Mouse (Mus musculus) colon, adult 2 months (tissue): ENCODE results near the gene Suz12. TPM values are rescaled to one million over a fixed set of nuclear protein-coding genes. Genes with fewer than 3 reads are reported as not detected.

ENCODE experiments used
- polyA plus RNA-seq: library from polyadenylated mRNA; depleted of rRNA; stranded (reverse); fragments of >200 nt; gene quantifications from 2 replicates; pipeline ENCODE4 v1.2.3, GENCODE M21; 2012; rRNA removed

Gene Suz12
- polyA plus RNA-seq = 2.2 and 2.7 TPM in 2 replicates

DNA sequence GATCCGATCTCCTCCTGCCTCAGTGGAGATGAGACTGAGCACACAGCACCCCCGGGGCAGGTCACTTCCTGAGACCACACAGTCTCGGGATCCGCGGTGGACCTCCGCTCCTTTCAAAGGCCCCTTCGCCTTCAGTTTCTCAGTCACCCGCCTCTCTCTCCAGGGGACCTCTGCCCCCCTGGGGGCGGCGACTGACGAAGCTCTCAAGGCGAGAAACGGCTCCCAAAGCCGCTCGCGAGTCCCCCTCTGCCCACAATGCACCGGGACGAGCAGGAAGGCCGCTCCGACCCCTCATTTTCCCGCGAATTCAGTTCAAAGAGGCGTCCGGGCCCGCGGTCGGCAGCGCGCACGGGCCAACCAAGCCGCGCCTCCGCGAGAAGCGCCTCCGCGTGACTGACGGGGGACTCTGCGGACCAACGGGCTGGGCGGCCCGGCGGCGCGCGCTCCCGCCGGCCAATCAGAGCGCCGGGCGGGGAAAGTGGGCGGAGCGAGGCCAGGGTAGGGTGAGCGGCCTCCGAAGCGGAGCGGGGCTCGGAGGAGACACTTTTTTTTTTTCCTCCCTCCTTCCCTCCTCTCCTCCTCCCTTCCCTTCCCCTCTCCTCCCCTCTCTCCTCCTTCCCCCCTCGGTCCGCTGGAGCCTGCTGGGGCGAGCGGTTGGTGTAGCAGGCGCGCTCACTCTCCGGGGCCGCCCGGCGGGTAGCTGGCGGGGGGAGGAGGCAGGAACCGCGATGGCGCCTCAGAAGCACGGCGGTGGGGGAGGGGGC is at the start of gene Suz12:
Gene Suz12, plus strand, starts transcription at position 515 of the 764 bp plus-strand sequence.

DNA sequence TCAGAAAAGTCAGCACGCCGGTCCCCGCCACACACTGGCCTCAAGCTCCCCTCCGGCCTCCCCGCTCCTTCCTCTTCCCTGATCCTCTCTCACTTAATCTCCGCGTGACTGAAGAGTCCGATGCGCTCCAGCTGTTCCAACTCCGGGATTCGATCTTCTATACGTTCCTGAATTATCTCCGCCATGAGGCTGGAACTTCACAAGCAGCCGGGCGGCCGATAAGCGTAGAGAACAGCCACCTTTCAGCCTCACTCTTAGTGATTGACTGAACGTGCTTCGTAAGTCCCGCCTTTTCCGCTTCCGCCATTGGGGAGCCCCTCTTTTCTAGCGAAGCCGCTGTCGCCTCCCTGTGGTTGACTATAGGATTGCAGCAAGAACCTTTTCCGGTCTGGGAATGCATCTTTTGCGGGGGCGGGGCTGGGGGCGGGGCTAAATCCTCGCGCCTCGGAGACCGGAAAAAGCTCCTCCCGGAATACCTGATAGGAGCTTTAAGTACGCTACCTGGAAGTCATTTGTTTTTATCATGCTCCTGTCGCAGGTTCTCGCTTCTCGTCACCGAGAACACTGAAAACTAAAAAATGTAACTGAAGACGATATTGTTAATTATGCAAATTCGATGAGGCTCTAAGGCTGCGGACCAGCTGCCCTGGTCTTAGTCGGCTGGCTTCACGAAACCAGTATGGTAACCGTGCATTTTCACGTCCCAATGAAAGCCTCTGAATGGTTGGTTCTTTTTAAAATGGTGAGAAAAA is 30.6 kb upstream of the Suz12 start, which contains the start of gene Utp6:
Gene Utp6, minus strand, starts transcription at position 266 of the 752 bp plus-strand sequence.

DNA sequence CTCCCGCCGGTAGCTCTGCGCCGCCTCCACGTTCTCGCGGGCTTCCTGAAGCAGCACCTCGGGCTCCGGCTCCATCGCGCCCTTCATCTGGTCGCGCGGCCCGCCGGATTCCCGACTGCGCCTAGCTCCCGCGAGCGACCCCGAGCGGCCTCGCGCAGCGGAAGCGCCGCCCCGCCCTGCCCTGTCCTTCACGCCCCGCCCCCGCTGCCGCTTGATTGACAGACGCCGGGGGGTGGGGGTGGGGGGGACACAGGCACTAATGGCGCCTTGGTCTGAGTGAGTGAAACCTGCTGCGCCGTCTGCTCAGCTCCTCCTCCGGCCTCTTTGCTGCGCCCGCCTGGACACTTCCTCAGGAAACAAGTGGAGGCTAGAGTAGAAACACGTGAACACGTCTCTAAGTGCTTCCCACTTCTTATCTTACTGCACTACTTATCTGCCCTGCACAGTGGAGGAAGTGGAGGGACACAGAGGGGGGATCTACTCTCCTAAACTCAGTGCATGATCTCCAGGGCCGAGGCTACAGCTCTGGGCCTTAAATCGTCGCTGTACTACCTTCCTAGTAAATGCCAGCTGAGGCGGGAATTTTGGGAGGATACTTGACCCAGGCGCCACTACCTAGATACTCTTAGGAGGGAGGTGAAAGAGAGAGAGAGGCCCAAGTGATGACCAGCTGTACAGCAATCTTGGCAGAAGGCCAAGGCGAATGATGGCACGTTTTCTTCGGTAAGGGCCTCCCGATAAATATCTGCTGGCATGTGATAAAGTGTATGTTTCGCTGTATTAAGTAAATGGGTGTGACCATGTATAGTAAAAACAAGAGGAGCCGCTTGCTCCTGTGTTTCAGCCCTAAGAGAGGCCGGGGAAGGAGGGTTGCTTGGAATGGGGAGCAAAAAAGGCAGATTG is 88.2 kb downstream of the Suz12 start, which contains the start of gene Crlf3:
Gene Crlf3, minus strand, starts transcription at position 166 of the 903 bp plus-strand sequence.

Other genes starting within 250 kb of the Suz12 start
- 2.4 and 2.7 TPM in 2 replicates for gene Utp6, start 30.7 kb upstream of the Suz12 start, polyA plus RNA-seq
- 5.2 and 5.8 TPM in 2 replicates for gene Crlf3, start 87.9 kb downstream of the Suz12 start, polyA plus RNA-seq
- 0.35 and 0.36 TPM in 2 replicates for gene Atad5, start 96.3 kb downstream of the Suz12 start, polyA plus RNA-seq
- 2.5 and 3.3 TPM in 2 replicates for gene Tefm, start 149.1 kb downstream of the Suz12 start, polyA plus RNA-seq
- 6.4 and 8.2 TPM in 2 replicates for gene Adap2, start 161.0 kb downstream of the Suz12 start, polyA plus RNA-seq
- 6.6 and 7.1 TPM in 2 replicates for gene Rnf135, start 190.7 kb downstream of the Suz12 start, polyA plus RNA-seq
- 4.0 and 5.0 TPM in 2 replicates for gene Rhot1, start 215.9 kb downstream of the Suz12 start, polyA plus RNA-seq